Mouse (Mus musculus) liver, postnatal 0 days (tissue): Measurements from ENCODE around the gene Capzb. TPM values are rescaled to one million over a fixed set of nuclear protein-coding genes. Genes with fewer than 3 reads are reported as not detected.

Experiments
- ATAC-seq: fragments of 200-750 bp; cut with Nextera tagmentation; 2 replicates; pipeline ENCODE4 v1.8.0; 2017; ENCODE audit warnings: mild to moderate bottlenecking, moderate library complexity
- DNase-seq: peaks from one replicate; pipeline ENCODE4 v3.0.0-alpha.2; 2016
- H3K27ac ChIP-seq: fragments of 300-500 bp; sonication (generic); 2 replicates; pipeline ENCODE4 v1.5.1; 2014; ENCODE audit warnings: antibody characterized with exemption, moderate library complexity, mild to moderate bottlenecking, low read depth
- H3K27me3 ChIP-seq: fragments of 300-500 bp; sonication (generic); 2 replicates; pipeline ENCODE4 v1.6.1; 2014; ENCODE audit warnings: low read length, control low read depth, mixed read lengths; ENCODE audit not compliant: insufficient read depth
- H3K36me3 ChIP-seq: fragments of 300-500 bp; sonication (generic); replicated peaks from 2 replicates; pipeline ENCODE4 v1.6.1; 2014; ENCODE audit warnings: mild to moderate bottlenecking, control low read depth, low read length, moderate library complexity, mixed read lengths; ENCODE audit not compliant: insufficient read depth
- H3K4me1 ChIP-seq: fragments of 300-500 bp; sonication (generic); 2 replicates; pipeline ENCODE4 v1.6.1; 2014; ENCODE audit warnings: antibody characterized with exemption, mild to moderate bottlenecking, control low read depth; ENCODE audit not compliant: insufficient read depth
- H3K4me2 ChIP-seq: fragments of 300-500 bp; sonication (generic); 2 replicates; pipeline ENCODE4 v1.6.1; 2014; ENCODE audit warnings: low read depth, mild to moderate bottlenecking, low read length, moderate library complexity, mixed read lengths
- H3K4me3 ChIP-seq: fragments of 300-500 bp; sonication (generic); 2 replicates; pipeline ENCODE4 v1.5.1; 2014; ENCODE audit warnings: low read depth, low read length
- H3K9ac ChIP-seq: fragments of 300-500 bp; sonication (generic); replicated peaks from 2 replicates; pipeline ENCODE4 v1.6.1; 2014; ENCODE audit warnings: mild to moderate bottlenecking, moderate library complexity
- H3K9me3 ChIP-seq: fragments of 300-500 bp; sonication (generic); 2 replicates; pipeline ENCODE4 v1.6.1; 2016; ENCODE audit warnings: mild to moderate bottlenecking, control low read depth, low read length, mixed read lengths
- CTCF ChIP-seq: sonication (generic); IDR thresholded peaks from 2 replicates; pipeline ENCODE4 v1.5.1; 2016; ENCODE audit warnings: antibody characterized with exemption, low read depth
- EP300 ChIP-seq: IDR thresholded peaks from 2 replicates; pipeline ENCODE4 v1.6.1; 2016; ENCODE audit warnings: antibody characterized with exemption, low read depth, mild to moderate bottlenecking
- WGBS: fragments of 180-500 bp; shearing (Covaris S2); extraction: QIAGEN DNeasy Blood & Tissue Kit; methylation state at CpG from one replicate; pipeline ENCODE4 v1.1.7; 2014; ENCODE audit not compliant: insufficient replicate concordance; 5-methylcytosine and 5-hydroxymethylcytosine counted together
- polyA plus RNA-seq: library from polyadenylated mRNA; unstranded; fragments of >200 nt; fragmentation: Nextera tagmentation; extraction: Ambion mirVana; gene quantifications from 2 replicates; pipeline ENCODE4 v1.2.1, GENCODE M21; 2015

Capzb gene
- polyA plus RNA-seq, 1 experiment from 2014 or later = 143 TPM

- Histone ChIP-seq H3K27ac (no peak overlapping the region), H3K27me3 (no peaks in the 10 kb centered on the region), H3K4me3 (no peak overlapping the region), H3K9ac (no peak overlapping the region), H3K4me1 (no peaks in the 10 kb centered on the region), H3K4me2 (no peak overlapping the region), H3K36me3 (peaks cover 53% of the 10 kb centered on the region), H3K9me3 (no peaks in the 10 kb centered on the region)
- ATAC-seq = no peak
- TF ChIP-seq EP300 = no peak
- TF ChIP-seq CTCF = no peak
- 90% methylated on average over 12 of the region's 12 CpGs for WGBS
- no peak for DNase-seq
Observed at GRCm38 (mm10) chr4:139280530-139280929, 87.8 kb downstream of the Capzb start.

- no peak overlapping the region for H3K27ac ChIP-seq
- ATAC-seq = no peak
- TF ChIP-seq CTCF (no peak), EP300 (no peak)
- no peak overlapping the region for H3K4me2 ChIP-seq
- no peak overlapping the region for H3K4me3 ChIP-seq
- no peaks in the 10 kb centered on the region for H3K4me1 ChIP-seq
- H3K27me3 ChIP-seq = no peaks in the 10 kb centered on the region
- no peak for DNase-seq
- H3K36me3 ChIP-seq = peaks cover 58% of the 10 kb centered on the region
- H3K9me3 ChIP-seq = no peaks in the 10 kb centered on the region
- no peak overlapping the region for H3K9ac ChIP-seq
- WGBS = 88% methylated on average over 16 of the region's 16 CpGs
Observed at GRCm38 (mm10) chr4:139281791-139282345, 89.2 kb downstream of the Capzb start.

GRCm38 (mm10) chr4:139282955-139283417 is 90.3 kb downstream of the Capzb start:
- peaks cover 65% of the 10 kb centered on the region for H3K36me3 ChIP-seq
- no peaks in the 10 kb centered on the region for H3K4me1 ChIP-seq
- no peak overlapping the region for H3K4me2 ChIP-seq
- H3K9me3 ChIP-seq = no peaks in the 10 kb centered on the region
- no peak overlapping the region for H3K4me3 ChIP-seq
- no peak for TF ChIP-seq CTCF
- TF ChIP-seq EP300 = no peak
- ATAC-seq = no peak
- WGBS = 73% methylated on average over 6 of the region's 6 CpGs
- no peak for DNase-seq
- no peak overlapping the region for H3K27ac ChIP-seq
- no peaks in the 10 kb centered on the region for H3K27me3 ChIP-seq
- no peak overlapping the region for H3K9ac ChIP-seq

GRCm38 (mm10) chr4:139284877-139285276 is 92.2 kb downstream of the Capzb start:
- no peak for ATAC-seq
- H3K9me3 ChIP-seq = no peaks in the 10 kb centered on the region
- H3K27me3 ChIP-seq = no peaks in the 10 kb centered on the region
- no peak overlapping the region for H3K4me2 ChIP-seq
- peaks cover 80% of the 10 kb centered on the region for H3K36me3 ChIP-seq
- 90% methylated on average over 15 of the region's 15 CpGs for WGBS
- DNase-seq = no peak
- H3K4me3 ChIP-seq = no peak overlapping the region
- no peak overlapping the region for H3K27ac ChIP-seq
- no peak for TF ChIP-seq EP300
- no peak for TF ChIP-seq CTCF
- H3K4me1 ChIP-seq = no peaks in the 10 kb centered on the region
- H3K9ac ChIP-seq = no peak overlapping the region

GRCm38 (mm10) chr4:139286234-139286633 is 93.5 kb downstream of the Capzb start:
- Histone ChIP-seq H3K27me3 (no peaks in the 10 kb centered on the region), H3K27ac (no peak overlapping the region), H3K36me3 (peaks cover 77% of the 10 kb centered on the region), H3K9ac (no peak overlapping the region), H3K4me2 (no peak overlapping the region), H3K4me1 (no peaks in the 10 kb centered on the region), H3K4me3 (no peak overlapping the region), H3K9me3 (no peaks in the 10 kb centered on the region)
- DNase-seq (no peak), ATAC-seq (no peak)
- TF ChIP-seq CTCF = no peak
- TF ChIP-seq EP300 = no peak
- WGBS = 71% methylated on average over 5 of the region's 5 CpGs

GRCm38 (mm10) chr4:139287122-139287863 is 94.6 kb downstream of the Capzb start:
- Histone ChIP-seq H3K27me3 (no peaks in the 10 kb centered on the region), H3K9me3 (no peaks in the 10 kb centered on the region), H3K9ac (no peak overlapping the region), H3K27ac (no peak overlapping the region), H3K4me3 (no peak overlapping the region), H3K36me3 (peaks cover 71% of the 10 kb centered on the region), H3K4me1 (no peaks in the 10 kb centered on the region; the same call in 1 of the 2 replicates), H3K4me2 (no peak overlapping the region)
- WGBS = 82% methylated on average over 18 of the region's 18 CpGs
- DNase-seq = peak; percentile 86
- TF ChIP-seq EP300 (no peak), CTCF (peak; percentile 97)
- peak; percentile 54 for ATAC-seq
